Mouse (Mus musculus) lung, embryonic 15.5 days (tissue): ENCODE measurements at regions not wholly inside any gene's neighbourhood (a gene's known extent, or its start where the extent isn't known, plus 50 kb on each side); places are given as distances from the start of the nearest gene placed in this dataset.

ENCODE experiments used
- ATAC-seq: fragments of 200-750 bp; cut with Nextera tagmentation; 2 replicates; pipeline ENCODE4 v1.8.0; 2017; ENCODE audit warnings: moderate number of reproducible peaks, borderline replicate concordance; ENCODE audit not compliant: low FRiP score, low TSS enrichment; ENCODE audit errors: extremely low read depth
- H3K27ac ChIP-seq: fragments of 300-500 bp; sonication (generic); 2 replicates; pipeline ENCODE4 v1.5.1; 2015; ENCODE audit warnings: moderate library complexity, mild to moderate bottlenecking, inconsistent platforms
- H3K27me3 ChIP-seq: fragments of 300-500 bp; sonication (generic); 2 replicates; pipeline ENCODE4 v1.6.1; 2015; ENCODE audit warnings: inconsistent platforms
- H3K36me3 ChIP-seq: fragments of 300-500 bp; sonication (generic); 2 replicates; pipeline ENCODE4 v1.6.1; 2015; ENCODE audit warnings: inconsistent platforms
- H3K4me1 ChIP-seq: fragments of 300-500 bp; sonication (generic); 2 replicates; pipeline ENCODE4 v1.6.1; 2015; ENCODE audit warnings: inconsistent platforms
- H3K4me2 ChIP-seq: fragments of 300-500 bp; sonication (generic); 2 replicates; pipeline ENCODE4 v1.6.1; 2015; ENCODE audit warnings: inconsistent platforms, mild to moderate bottlenecking, moderate library complexity
- H3K4me3 ChIP-seq: fragments of 300-500 bp; sonication (generic); 2 replicates; pipeline ENCODE4 v1.5.1; 2015; ENCODE audit warnings: mild to moderate bottlenecking, inconsistent platforms
- H3K9ac ChIP-seq: fragments of 300-500 bp; sonication (generic); 2 replicates; pipeline ENCODE4 v1.6.1; 2015; ENCODE audit warnings: inconsistent platforms
- H3K9me3 ChIP-seq: fragments of 300-500 bp; sonication (generic); 2 replicates; pipeline ENCODE4 v1.6.1; 2016; ENCODE audit warnings: inconsistent platforms
- WGBS: fragments of 180-500 bp; shearing (Covaris S2); methylation state at CpG from one replicate; pipeline ENCODE4 v1.1.7; 2015; 5-methylcytosine and 5-hydroxymethylcytosine counted together

GRCm38 (mm10) chr6:117099871-117100270 is 68.5 kb upstream of the Cxcl12 start:
- 57% methylated on average over 10 of the region's 10 CpGs for WGBS
- Histone ChIP-seq H3K27me3 (no peaks in the 10 kb centered on the region), H3K4me1 (no peaks in the 10 kb centered on the region), H3K9me3 (no peaks in the 10 kb centered on the region), H3K27ac (no peak overlapping the region), H3K4me3 (no peak overlapping the region), H3K4me2 (no peak overlapping the region), H3K9ac (no peak overlapping the region), H3K36me3 (no peaks in the 10 kb centered on the region)
- no peak for ATAC-seq

- whole genome bisulfite sequencing = 50% methylated on average over 4 of the region's 4 CpGs
- H3K4me3 ChIP-seq = no peak overlapping the region
- peak; percentile 41; the same call in 1 of the 2 replicates for ATAC-seq
These were observed 65.6 kb upstream of the Cxcl12 start for GRCm38 (mm10) chr6:117102693-117103092.

GRCm38 (mm10) chr6:117104047-117104446 is 64.3 kb upstream of the Cxcl12 start:
- no peak overlapping the region for H3K4me3 ChIP-seq
- no peaks in the 10 kb centered on the region for H3K9me3 ChIP-seq
- WGBS = 76% methylated on average over 6 of the region's 6 CpGs
- H3K36me3 ChIP-seq = no peaks in the 10 kb centered on the region
- no peaks in the 10 kb centered on the region for H3K27me3 ChIP-seq
- no peak overlapping the region for H3K4me2 ChIP-seq
- no peaks in the 10 kb centered on the region; the same call in 1 of the 2 replicates for H3K4me1 ChIP-seq
- ATAC-seq = no peak
- H3K27ac ChIP-seq = no peak overlapping the region
- no peak overlapping the region for H3K9ac ChIP-seq

More at GRCm38 (mm10) chr6:117102693-117103092, 65.6 kb upstream of the Cxcl12 start:
- no peaks in the 10 kb centered on the region for H3K9me3 ChIP-seq
- no peaks in the 10 kb centered on the region for H3K27me3 ChIP-seq
- no peak overlapping the region for H3K9ac ChIP-seq
- no peak overlapping the region for H3K4me2 ChIP-seq
- no peak overlapping the region for H3K27ac ChIP-seq
- no peaks in the 10 kb centered on the region for H3K36me3 ChIP-seq
- H3K4me1 ChIP-seq = no peaks in the 10 kb centered on the region; the same call in 1 of the 2 replicates

GRCm38 (mm10) chr6:117104463-117104862 is 63.9 kb upstream of the Cxcl12 start:
- ATAC-seq = no peak
- WGBS = 71% methylated on average over 2 of the region's 2 CpGs
- Histone ChIP-seq H3K36me3 (no peaks in the 10 kb centered on the region), H3K4me3 (no peak overlapping the region), H3K9ac (no peak overlapping the region), H3K27ac (no peak overlapping the region), H3K4me2 (no peak overlapping the region), H3K27me3 (no peaks in the 10 kb centered on the region), H3K9me3 (no peaks in the 10 kb centered on the region), H3K4me1 (no peaks in the 10 kb centered on the region; the same call in 1 of the 2 replicates)

GRCm38 (mm10) chr6:117105182-117105589 is 63.1 kb upstream of the Cxcl12 start:
- WGBS = 49% methylated on average over 6 of the region's 6 CpGs

GRCm38 (mm10) chr6:117110291-117110690 is 58.0 kb upstream of the Cxcl12 start:
- Histone ChIP-seq H3K4me2 (no peak overlapping the region), H3K4me1 (no peaks in the 10 kb centered on the region; the same call in 1 of the 2 replicates), H3K9me3 (no peaks in the 10 kb centered on the region), H3K9ac (no peak overlapping the region), H3K27ac (no peak overlapping the region), H3K4me3 (no peak overlapping the region), H3K36me3 (no peaks in the 10 kb centered on the region), H3K27me3 (no peaks in the 10 kb centered on the region)
- no peak for ATAC-seq
- WGBS = 47% methylated on average over 3 of the region's 3 CpGs

More at GRCm38 (mm10) chr6:117105182-117105589, 63.1 kb upstream of the Cxcl12 start:
- Histone ChIP-seq H3K4me1 (no peaks in the 10 kb centered on the region; the same call in 1 of the 2 replicates), H3K9ac (no peak overlapping the region), H3K27ac (no peak overlapping the region), H3K36me3 (no peaks in the 10 kb centered on the region), H3K4me2 (no peak overlapping the region), H3K27me3 (no peaks in the 10 kb centered on the region), H3K4me3 (no peak overlapping the region), H3K9me3 (no peaks in the 10 kb centered on the region)
- ATAC-seq = peak; percentile 46; the same call in 1 of the 2 replicates

- Histone ChIP-seq H3K27ac (no peak overlapping the region), H3K9ac (no peak overlapping the region), H3K4me2 (no peak overlapping the region), H3K4me3 (no peak overlapping the region), H3K9me3 (no peaks in the 10 kb centered on the region), H3K27me3 (no peaks in the 10 kb centered on the region), H3K36me3 (no peaks in the 10 kb centered on the region), H3K4me1 (no peaks in the 10 kb centered on the region)
- WGBS = 67% methylated on average over 8 of the region's 8 CpGs
- no peak for ATAC-seq
These were observed 53.5 kb upstream of the Cxcl12 start for GRCm38 (mm10) chr6:117114859-117115258.

GRCm38 (mm10) chr6:117118081-117118480 is 50.3 kb upstream of the Cxcl12 start:
- no peaks in the 10 kb centered on the region for H3K27me3 ChIP-seq
- no peak overlapping the region for H3K9ac ChIP-seq
- no peak overlapping the region for H3K27ac ChIP-seq
- no peak overlapping the region for H3K4me3 ChIP-seq
- no peak for ATAC-seq
- WGBS = 77% methylated on average over 3 of the region's 3 CpGs
- no peaks in the 10 kb centered on the region for H3K4me1 ChIP-seq
- H3K9me3 ChIP-seq = no peaks in the 10 kb centered on the region
- no peaks in the 10 kb centered on the region for H3K36me3 ChIP-seq
- H3K4me2 ChIP-seq = no peak overlapping the region
